Mouse (Mus musculus): ENCODE data around the gene Frrs1.

DNA sequence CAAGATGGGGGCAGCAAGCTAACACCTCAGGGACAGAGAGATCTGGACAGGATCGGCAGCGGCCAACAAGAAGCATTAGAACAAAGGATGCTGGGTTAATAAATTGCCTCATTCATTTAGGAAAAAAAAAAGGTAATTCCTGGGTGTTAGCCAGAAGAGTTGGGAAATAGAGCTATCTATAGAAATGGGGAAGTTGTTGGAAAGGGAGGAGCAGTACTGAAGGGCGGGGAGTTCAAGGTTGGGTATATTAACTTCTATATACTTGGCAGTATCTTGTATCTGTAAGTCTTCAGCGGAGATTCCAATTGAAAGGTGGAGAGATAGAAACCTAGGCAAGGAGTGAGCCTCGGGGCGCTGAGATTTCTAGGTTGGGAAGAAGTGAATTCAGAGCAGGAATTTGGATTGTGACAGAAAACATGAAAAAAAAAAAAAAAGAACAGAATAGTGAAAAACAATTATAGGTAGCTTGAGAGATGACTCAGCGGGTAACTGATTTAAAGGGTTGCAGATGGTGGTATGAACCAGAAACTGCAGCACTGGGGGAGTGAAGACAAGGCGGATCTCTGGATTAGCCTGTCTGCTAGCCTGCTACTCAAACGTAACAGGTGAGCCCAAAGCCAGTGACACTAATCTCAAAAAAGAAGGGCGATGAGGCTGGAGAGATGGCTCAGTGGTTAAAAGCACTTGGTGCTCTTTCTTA is 14.2 kb upstream of the Frrs1 start:
- TF ChIP-seq CTCF (IDR thresholded peaks at IDR 0.05; ENCODE audit: low read depth): no peak
- no peak for TF ChIP-seq EP300 (IDR thresholded peaks at IDR 0.05; ENCODE audit: low read depth)

Data from liver, embryonic 14.5 days (tissue).